Mouse (Mus musculus): ENCODE results near the gene Kif16b.

- TF ChIP-seq NRF1 (IDR thresholded peaks at IDR 0.05; ENCODE audit: low read depth, low read length), result no peak
- TF ChIP-seq MAX (IDR thresholded peaks at IDR 0.05; ENCODE audit: low read length), result no peak
- TF ChIP-seq EP300 (IDR thresholded peaks at IDR 0.05; ENCODE audit: low read length), result no peak
Measured at GRCm38 (mm10) chr2:142651591-142651990, 249.7 kb downstream of the Kif16b start.

Measured in CH12.LX (cell line).